10 mouse cellular contexts compared by ENCODE assay signal in the genomic region with DNA sequence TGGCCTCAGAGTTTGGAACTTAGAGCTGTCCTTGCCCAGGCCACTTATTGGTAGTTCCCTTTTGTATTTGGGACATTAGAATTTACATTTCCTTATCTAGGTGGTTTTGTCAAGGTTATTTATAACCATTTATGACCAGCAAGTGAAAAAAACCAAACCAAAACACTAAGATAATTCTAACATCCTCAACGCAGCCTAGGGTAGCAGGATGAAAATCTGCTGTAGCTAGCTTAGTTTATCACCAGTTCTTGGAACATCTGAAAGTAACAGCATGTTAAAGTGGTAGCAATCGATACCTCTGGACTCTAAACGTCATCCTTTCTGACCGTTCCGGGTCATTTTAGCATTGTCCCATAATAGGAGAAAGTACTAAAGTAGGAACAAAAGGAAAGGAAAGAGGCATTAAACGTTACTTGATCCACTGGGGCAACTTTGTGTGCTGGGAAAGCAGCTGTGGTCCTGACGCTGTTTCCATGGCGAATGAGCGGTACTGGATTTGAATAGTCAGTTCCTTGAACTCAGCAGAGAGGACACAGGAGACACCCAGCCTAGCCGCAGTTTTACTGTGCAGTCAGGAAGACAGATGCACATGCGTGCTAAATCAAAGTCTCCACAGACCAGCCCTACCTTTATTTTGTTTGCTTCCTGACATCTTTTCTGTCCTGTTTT. TPM values are rescaled to one million over a fixed set of nuclear protein-coding genes. Genes with fewer than 3 reads are reported as not detected.
A peak's percentile ranks its signal among the peaks of the same experiment; 100 is the strongest.
DNase-seq lines count a peak whose midpoint lies in the region; ATAC-seq and TF ChIP-seq lines count a peak whose summit lies in the region.
"Had no signal": no experiment of that assay in that cellular context is flagged by ENCODE, and none has a peak within 500 bp of the region (broad histone marks: within the 10 kb centered on the region; RNA-seq: fewer than 3 reads in every experiment).

No protein-coding gene starts in this region.

- DNase-seq in heart, adult 8-10 months (ENCODE audit: low spot score) = peak; percentile 19
- peak; percentile 37 for DNase-seq in R1 (ENCODE audit: low read depth, low spot score)
- peak; percentile 75 for DNase-seq in mesoderm, embryonic 11.5 days (ENCODE audit: low read depth, low spot score)
- no peak for DNase-seq in testis, postnatal 10 days (ENCODE audit: low spot score)
- no peak for DNase-seq in lung, adult 2 months
- DNase-seq in left cerebral cortex, postnatal 4 days = no peak
- DNase-seq: cerebellum, postnatal 14 days had no signal

- no peak for TF ChIP-seq CTCF in lung, adult 2 months (IDR thresholded peaks at IDR 0.05; ENCODE audit: insufficient read depth, low read length)

- 81% methylated on average over 11 of the region's 11 CpGs for WGBS in heart, embryonic 12.5 days
- WGBS in forebrain, embryonic 12.5 days = 29% methylated on average over 11 of the region's 11 CpGs
- WGBS in lung, adult 2 months = 79% methylated on average over 11 of the region's 11 CpGs

- no peak overlapping the region for H3K4me2 ChIP-seq in heart, embryonic 12.5 days
- no peak overlapping the region for H3K4me2 ChIP-seq in forebrain, embryonic 12.5 days

- H3K36me3 ChIP-seq in heart, embryonic 12.5 days = no peaks in the 10 kb centered on the region
- no peaks in the 10 kb centered on the region for H3K36me3 ChIP-seq in forebrain, embryonic 12.5 days (replicated peaks)

- H3K9ac ChIP-seq in heart, embryonic 12.5 days = no peak overlapping the region
- H3K9ac ChIP-seq in forebrain, embryonic 12.5 days = no peak overlapping the region

- H3K4me3 ChIP-seq in heart, embryonic 12.5 days = no peak overlapping the region
- H3K4me3 ChIP-seq in forebrain, embryonic 12.5 days (replicated peaks) = no peak overlapping the region
- no peak overlapping the region for H3K4me3 ChIP-seq in lung, adult 2 months (replicated peaks; ENCODE audit: extremely low read depth, low read depth, low read length)

- no peak for TF ChIP-seq POLR2A in lung, adult 2 months (IDR thresholded peaks at IDR 0.05; ENCODE audit: borderline replicate concordance, extremely low read depth, low read depth, low read length)

- peaks cover 47% of the 10 kb centered on the region for H3K4me1 ChIP-seq in heart, embryonic 12.5 days (replicated peaks)
- H3K4me1 ChIP-seq in forebrain, embryonic 12.5 days = peaks cover 28% of the 10 kb centered on the region
- no peaks in the 10 kb centered on the region; the same call in 1 of the 2 replicates for H3K4me1 ChIP-seq in lung, adult 2 months (ENCODE audit: control insufficient read depth, insufficient read depth, low read length)

- no peak for ATAC-seq in heart, embryonic 12.5 days (ENCODE audit: insufficient number of reproducible peaks, low FRiP score)
- peak; percentile 62; the same call in 1 of the 2 replicates for ATAC-seq in forebrain, embryonic 12.5 days (ENCODE audit: low FRiP score)
- ATAC-seq: inflammation-experienced regulatory T-cells, adult 6 months had no signal

- H3K27ac ChIP-seq in heart, embryonic 12.5 days (ENCODE audit: poor library complexity, severe bottlenecking) = no peak overlapping the region
- H3K27ac ChIP-seq in forebrain, embryonic 12.5 days = no peak overlapping the region

- intact Hi-C loops in left cerebral cortex, postnatal 4 days (cut with DNase I) = no loop called here

- no peaks in the 10 kb centered on the region for H3K9me3 ChIP-seq in heart, embryonic 12.5 days (replicated peaks)
- no peaks in the 10 kb centered on the region for H3K9me3 ChIP-seq in forebrain, embryonic 12.5 days

- no peaks in the 10 kb centered on the region for H3K27me3 ChIP-seq in heart, embryonic 12.5 days (replicated peaks)
- peaks cover 65% of the 10 kb centered on the region for H3K27me3 ChIP-seq in forebrain, embryonic 12.5 days

RNA-seq across cellular contexts. Expression of gene Lgr4, which starts 42.1 kb away (rescaled TPM):
- 10 to 100 TPM; 21.8 to 23.5 (median 22.8) TPM for total RNA-seq in heart, adult 8-10 months (2022)
- 15.1 and 17.8 TPM in 2 replicates for polyA plus RNA-seq in heart, embryonic 12.5 days (2016; fragmentation: Nextera tagmentation; extraction: Ambion mirVana)
- 7.8 and 8.7 TPM in 2 replicates for polyA plus RNA-seq in forebrain, embryonic 12.5 days (2016; fragmentation: Nextera tagmentation; extraction: Ambion mirVana)
- polyA plus RNA-seq in lung, adult 2 months (2012; rRNA removed) = 5.1 and 6.6 TPM in 2 replicates
- 10 to 100 TPM; 17.1 to 20.1 TPM for total RNA-seq in left cerebral cortex, postnatal 4 days (2021)

RNA-seq across cellular contexts. Expression of gene Ccdc34, which starts 58.1 kb away (rescaled TPM):
- 1 to 10 TPM; 3.9 to 4.8 (median 4.5) TPM for total RNA-seq in heart, adult 8-10 months (2022)
- polyA plus RNA-seq in heart, embryonic 12.5 days (2016; fragmentation: Nextera tagmentation; extraction: Ambion mirVana) = 28.7 and 32.3 TPM in 2 replicates
- polyA plus RNA-seq in forebrain, embryonic 12.5 days (2016; fragmentation: Nextera tagmentation; extraction: Ambion mirVana) = 66.8 and 68.5 TPM in 2 replicates
- 3.9 and 4.0 TPM in 2 replicates for polyA plus RNA-seq in lung, adult 2 months (2012; rRNA removed)
- 10 to 100 TPM; 29.4 to 32.5 TPM for total RNA-seq in left cerebral cortex, postnatal 4 days (2021)

Comparison
In these comparisons a context has a peak if more than half of its experiments do, and no peak if none do; other contexts are left out.
1. DNase-seq: peak in heart, adult 8-10 months (single experiment), R1 (single experiment) and mesoderm, embryonic 11.5 days (single experiment); none in testis, postnatal 10 days (single experiment), lung, adult 2 months (single experiment) and left cerebral cortex, postnatal 4 days (single experiment).